In the genomic region with DNA sequence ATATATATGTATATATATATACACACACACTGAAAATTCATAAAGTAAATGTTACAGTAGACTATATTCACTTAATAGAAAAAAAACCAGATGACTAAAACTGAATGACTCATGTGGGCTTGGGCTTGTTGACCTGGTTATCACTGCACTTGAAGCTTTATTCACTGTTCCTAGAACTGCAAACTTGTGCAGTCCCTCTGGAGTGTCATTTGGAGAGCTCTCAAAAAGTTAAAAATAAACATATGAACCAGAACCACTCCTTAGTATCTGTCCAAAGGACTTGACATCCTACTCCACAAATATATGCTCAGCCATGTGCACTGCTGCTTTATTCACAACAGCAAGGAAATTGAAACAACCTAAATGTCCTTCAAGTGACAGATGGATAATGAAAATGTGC, we compare ENCODE assay signal across 11 mouse cellular contexts.
"Had no signal": no experiment of that assay in that cellular context is flagged by ENCODE, and none has a peak within 500 bp of the region (broad histone marks: within the 10 kb centered on the region; RNA-seq: fewer than 3 reads in every experiment).

No protein-coding gene starts in this region.

- H3K4me3 ChIP-seq: left cerebral cortex, adult 2 months; limb, embryonic 10.5 days; liver, embryonic 15.5 days; lung, embryonic 15.5 days; midbrain, embryonic 13.5 days had no signal

- H3K4me1 ChIP-seq: limb, embryonic 10.5 days; liver, embryonic 15.5 days; lung, embryonic 15.5 days; midbrain, embryonic 13.5 days had no signal

- H3K27me3 ChIP-seq: liver, embryonic 15.5 days; lung, embryonic 15.5 days; midbrain, embryonic 13.5 days had no signal

- DNase-seq: kidney, adult 18-20 months; kidney, postnatal 14 days; right cerebral cortex, postnatal 25 days; thymus, postnatal 14 days had no signal

- H3K4me2 ChIP-seq: liver, embryonic 11.5 days; liver, embryonic 15.5 days; lung, embryonic 15.5 days; midbrain, embryonic 13.5 days had no signal

- H3K9ac ChIP-seq: liver, embryonic 15.5 days; lung, embryonic 15.5 days; midbrain, embryonic 13.5 days had no signal

- ATAC-seq: midbrain, embryonic 13.5 days had no signal

- H3K36me3 ChIP-seq: limb, embryonic 10.5 days; liver, embryonic 15.5 days; lung, embryonic 15.5 days; midbrain, embryonic 13.5 days had no signal

- H3K9me3 ChIP-seq: limb, embryonic 10.5 days; liver, embryonic 15.5 days; lung, embryonic 15.5 days; midbrain, embryonic 13.5 days had no signal

- H3K27ac ChIP-seq: left cerebral cortex, adult 2 months; limb, embryonic 10.5 days; liver, embryonic 15.5 days; lung, embryonic 15.5 days; midbrain, embryonic 13.5 days; stomach, postnatal 0 days had no signal
